Mouse (Mus musculus): ENCODE measurements around the gene Atp6v1fnb. TPM values are rescaled to one million over a fixed set of nuclear protein-coding genes. Genes with fewer than 3 reads are reported as not detected.

Gene Atp6v1fnb
- polyA plus RNA-seq, 1 experiment from 2014 or later, result not detected

DNA sequence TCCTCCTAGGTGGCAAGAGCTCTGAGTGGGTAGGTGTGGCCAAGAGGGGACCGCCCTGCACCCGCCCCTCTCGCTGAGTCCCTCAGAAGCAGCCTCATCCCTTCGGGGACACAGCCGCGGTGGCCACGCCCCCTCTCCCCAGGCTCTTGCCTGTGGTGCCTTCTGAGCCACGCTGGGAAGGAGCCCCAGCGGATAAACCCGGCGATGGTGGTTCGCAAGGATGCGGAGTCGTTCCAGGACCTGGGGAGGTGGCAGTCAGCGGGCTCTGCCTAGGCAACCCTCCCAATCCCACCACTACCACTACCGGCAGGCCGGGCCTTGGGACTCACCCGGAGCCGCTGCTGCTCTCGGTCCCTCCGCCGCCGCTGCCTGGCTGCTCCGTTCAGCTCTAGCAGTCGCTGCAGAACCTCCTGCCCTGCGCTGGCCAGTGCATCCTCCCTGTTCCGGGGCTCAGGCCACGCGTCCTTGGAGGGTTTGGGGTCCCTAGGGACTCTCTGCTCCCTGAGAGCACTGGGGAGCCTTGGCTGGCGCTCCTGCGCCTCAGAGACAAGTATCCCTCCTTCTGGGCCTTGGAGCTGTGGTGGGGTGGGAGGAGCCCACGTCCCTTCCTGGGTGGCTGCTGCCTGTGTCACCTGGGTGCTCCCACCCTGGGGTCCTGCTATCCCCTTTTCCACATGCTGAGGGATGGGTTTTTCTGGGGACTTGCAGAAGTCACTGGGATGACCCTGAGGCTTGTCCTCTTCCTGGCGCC, 2.9 kb downstream of the Atp6v1fnb start:
- DNase-seq (ENCODE audit: low spot score) (peak; percentile 84), ATAC-seq (replicated peaks; ENCODE audit: insufficient number of reproducible peaks, low FRiP score, low TSS enrichment, low read depth) (peak; percentile 88)
- peak overlapping the region; percentile 41 for H3K4me3 ChIP-seq (ENCODE audit: low read depth, low read length)
- peaks cover 2% of the 10 kb centered on the region; the same call in 1 of the 2 replicates for H3K4me1 ChIP-seq (ENCODE audit: control insufficient read depth, insufficient read depth, low read length)
- no peaks in the 10 kb centered on the region; the same call in 1 of the 2 replicates for H3K36me3 ChIP-seq (replicated peaks; ENCODE audit: control insufficient read depth, insufficient read depth, low read depth, low read length)
- peak overlapping the region; percentile 52 for H3K9ac ChIP-seq (replicated peaks; ENCODE audit: low read length)
- H3K27ac ChIP-seq (replicated peaks; ENCODE audit: low read depth, low read length), result no peak overlapping the region
- WGBS, result 2% methylated on average over 33 of the region's 33 CpGs
- H3K9me3 ChIP-seq (replicated peaks; ENCODE audit: control insufficient read depth, low read length), result no peaks in the 10 kb centered on the region
- H3K4me2 ChIP-seq (ENCODE audit: low read depth, low read length), result peak overlapping the region; percentile 76
- H3K27me3 ChIP-seq (ENCODE audit: control insufficient read depth, insufficient read depth, low read length), result no peaks in the 10 kb centered on the region

GRCm38 (mm10) chr6:29474736-29475135, 3.5 kb downstream of the Atp6v1fnb start:
- H3K4me3 ChIP-seq (ENCODE audit: low read depth, low read length), result no peak overlapping the region
- no peaks in the 10 kb centered on the region for H3K9me3 ChIP-seq (replicated peaks; ENCODE audit: control insufficient read depth, low read length)

DNA sequence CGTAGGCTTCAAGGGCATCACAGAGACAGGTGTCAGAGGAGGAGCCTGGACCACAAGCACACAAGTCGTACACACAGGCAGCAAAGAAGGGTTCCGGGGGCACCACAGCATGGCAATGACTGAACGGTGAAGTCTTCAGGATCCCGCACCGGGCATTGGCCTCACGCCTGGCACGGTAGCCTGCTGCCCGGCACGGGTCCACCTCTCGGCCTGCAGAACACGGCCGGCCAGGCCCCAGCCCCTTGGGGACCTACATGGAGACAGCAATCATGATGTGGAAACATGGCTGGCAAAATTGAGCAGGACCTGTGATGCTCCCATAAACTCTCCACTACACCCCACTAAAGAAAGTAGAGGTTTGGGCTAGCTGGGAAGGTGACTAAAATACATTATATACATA, 11.5 kb downstream of the Atp6v1fnb start:
- H3K27me3 ChIP-seq (ENCODE audit: control insufficient read depth, insufficient read depth, low read length), result no peaks in the 10 kb centered on the region; the same call in 1 of the 2 replicates
- no peak for ATAC-seq (replicated peaks; ENCODE audit: insufficient number of reproducible peaks, low FRiP score, low TSS enrichment, low read depth)
- H3K4me1 ChIP-seq (ENCODE audit: control insufficient read depth, insufficient read depth, low read length), result no peaks in the 10 kb centered on the region
- WGBS, result 92% methylated on average over 13 of the region's 13 CpGs
- H3K9me3 ChIP-seq (replicated peaks; ENCODE audit: control insufficient read depth, low read length), result no peaks in the 10 kb centered on the region
- no peak overlapping the region for H3K9ac ChIP-seq (replicated peaks; ENCODE audit: low read length)
- no peak for DNase-seq (ENCODE audit: low spot score)
- H3K4me2 ChIP-seq (ENCODE audit: low read depth, low read length), result no peak overlapping the region
- no peak overlapping the region for H3K4me3 ChIP-seq (ENCODE audit: low read depth, low read length)
- H3K27ac ChIP-seq (replicated peaks; ENCODE audit: low read depth, low read length), result no peak overlapping the region
- no peaks in the 10 kb centered on the region for H3K36me3 ChIP-seq (replicated peaks; ENCODE audit: control insufficient read depth, insufficient read depth, low read depth, low read length)

More at GRCm38 (mm10) chr6:29474736-29475135, 3.5 kb downstream of the Atp6v1fnb start:
- no peaks in the 10 kb centered on the region; the same call in 1 of the 2 replicates for H3K36me3 ChIP-seq (replicated peaks; ENCODE audit: control insufficient read depth, insufficient read depth, low read depth, low read length)
- H3K4me1 ChIP-seq (ENCODE audit: control insufficient read depth, insufficient read depth, low read length), result peaks cover 2% of the 10 kb centered on the region; the same call in 1 of the 2 replicates
- DNase-seq (ENCODE audit: low spot score) (no peak), ATAC-seq (replicated peaks; ENCODE audit: insufficient number of reproducible peaks, low FRiP score, low TSS enrichment, low read depth) (no peak)
- no peak overlapping the region for H3K9ac ChIP-seq (replicated peaks; ENCODE audit: low read length)
- H3K27me3 ChIP-seq (ENCODE audit: control insufficient read depth, insufficient read depth, low read length), result no peaks in the 10 kb centered on the region
- no peak overlapping the region for H3K27ac ChIP-seq (replicated peaks; ENCODE audit: low read depth, low read length)
- H3K4me2 ChIP-seq (ENCODE audit: low read depth, low read length), result no peak overlapping the region
- 55% methylated on average over 2 of the region's 2 CpGs for WGBS

- Histone ChIP-seq H3K36me3 (replicated peaks; ENCODE audit: control insufficient read depth, insufficient read depth, low read depth, low read length) (no peaks in the 10 kb centered on the region), H3K27ac (replicated peaks; ENCODE audit: low read depth, low read length) (no peak overlapping the region), H3K4me3 (ENCODE audit: low read depth, low read length) (no peak overlapping the region), H3K9me3 (replicated peaks; ENCODE audit: control insufficient read depth, low read length) (no peaks in the 10 kb centered on the region), H3K9ac (replicated peaks; ENCODE audit: low read length) (peak overlapping the region; percentile 18; the same call in 1 of the 2 replicates), H3K4me2 (ENCODE audit: low read depth, low read length) (peak overlapping the region; percentile 56), H3K27me3 (ENCODE audit: control insufficient read depth, insufficient read depth, low read length) (no peaks in the 10 kb centered on the region; the same call in 1 of the 2 replicates), H3K4me1 (ENCODE audit: control insufficient read depth, insufficient read depth, low read length) (no peaks in the 10 kb centered on the region)
- ATAC-seq (replicated peaks; ENCODE audit: insufficient number of reproducible peaks, low FRiP score, low TSS enrichment, low read depth) (peak; percentile 63), DNase-seq (ENCODE audit: low spot score) (peak; percentile 91)
- 4% methylated on average over 26 of the region's 26 CpGs for WGBS
Measured at GRCm38 (mm10) chr6:29484716-29485559, 13.7 kb downstream of the Atp6v1fnb start.

DNA sequence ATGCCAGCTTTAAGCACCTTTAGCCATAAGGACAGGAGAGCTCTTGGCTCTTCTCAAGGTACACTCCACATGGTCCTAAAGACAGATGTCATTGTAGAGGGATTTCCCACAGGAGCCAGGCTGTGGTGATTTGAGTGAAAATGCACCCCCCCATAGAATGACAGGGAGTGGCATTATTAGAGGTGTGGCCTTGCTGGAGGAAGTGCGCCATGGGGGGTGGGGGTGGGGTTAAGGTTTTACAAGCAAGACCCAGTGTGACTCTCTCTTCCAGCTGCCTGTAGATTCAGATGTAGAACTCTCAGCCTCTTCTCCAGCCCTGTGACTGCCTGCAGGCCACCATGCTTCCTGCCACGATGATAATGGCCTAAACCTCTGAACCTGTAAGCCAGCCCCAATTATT, 14.7 kb downstream of the Atp6v1fnb start:
- 51% methylated on average over 2 of the region's 2 CpGs for WGBS
- no peak overlapping the region for H3K4me2 ChIP-seq (ENCODE audit: low read depth, low read length)
- no peaks in the 10 kb centered on the region for H3K4me1 ChIP-seq (ENCODE audit: control insufficient read depth, insufficient read depth, low read length)
- no peaks in the 10 kb centered on the region for H3K9me3 ChIP-seq (replicated peaks; ENCODE audit: control insufficient read depth, low read length)
- no peak overlapping the region for H3K9ac ChIP-seq (replicated peaks; ENCODE audit: low read length)
- no peaks in the 10 kb centered on the region; the same call in 1 of the 2 replicates for H3K27me3 ChIP-seq (ENCODE audit: control insufficient read depth, insufficient read depth, low read length)
- no peak for DNase-seq (ENCODE audit: low spot score)
- H3K4me3 ChIP-seq (ENCODE audit: low read depth, low read length), result no peak overlapping the region
- ATAC-seq (replicated peaks; ENCODE audit: insufficient number of reproducible peaks, low FRiP score, low TSS enrichment, low read depth), result no peak
- no peaks in the 10 kb centered on the region for H3K36me3 ChIP-seq (replicated peaks; ENCODE audit: control insufficient read depth, insufficient read depth, low read depth, low read length)
- H3K27ac ChIP-seq (replicated peaks; ENCODE audit: low read depth, low read length), result no peak overlapping the region

DNA sequence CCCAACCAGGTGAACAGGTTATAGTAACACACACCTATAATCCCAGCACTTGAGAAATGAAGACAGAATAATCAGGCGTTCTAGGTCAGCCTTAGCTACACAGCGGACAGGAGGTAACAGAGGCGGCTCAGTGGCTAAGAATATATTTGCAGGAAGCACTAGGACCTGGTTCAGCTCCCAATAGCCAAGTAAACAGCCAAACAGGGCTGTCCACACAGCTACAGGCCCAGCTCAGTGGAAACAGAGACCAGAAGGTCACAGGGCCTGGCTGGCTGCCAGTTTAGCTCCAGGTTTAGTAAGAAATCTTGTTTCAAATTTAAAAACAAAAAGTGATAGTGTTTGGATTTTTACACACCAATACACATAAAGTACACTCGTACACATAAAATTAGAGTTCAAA, 22.9 kb downstream of the Atp6v1fnb start:
- H3K4me3 ChIP-seq (ENCODE audit: low read depth, low read length), result no peak overlapping the region
- DNase-seq (ENCODE audit: low spot score), result no peak
- 79% methylated on average over 4 of the region's 4 CpGs for WGBS

DNA sequence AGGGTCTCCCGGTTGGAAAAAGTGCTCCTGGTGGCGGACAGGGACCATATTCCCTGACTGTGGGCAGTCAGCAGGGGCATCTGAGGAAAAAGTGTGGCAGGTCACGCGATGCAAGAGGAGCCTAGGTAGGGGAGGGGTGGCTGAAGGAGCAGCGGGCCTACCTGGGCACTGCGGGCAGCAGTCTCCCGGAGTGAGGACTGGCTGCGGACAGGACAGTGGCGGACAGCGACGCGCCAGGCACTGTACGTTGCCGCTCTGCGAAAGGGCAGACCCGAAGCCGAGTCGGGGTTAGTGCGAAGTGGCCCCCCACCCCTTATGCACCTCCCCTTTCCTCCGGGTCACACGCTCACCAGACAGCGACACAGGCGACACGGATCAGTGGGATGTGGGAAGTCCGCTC, 25.0 kb downstream of the Atp6v1fnb start:
- Histone ChIP-seq H3K4me1 (ENCODE audit: control insufficient read depth, insufficient read depth, low read length) (no peaks in the 10 kb centered on the region), H3K4me3 (ENCODE audit: low read depth, low read length) (no peak overlapping the region), H3K9ac (replicated peaks; ENCODE audit: low read length) (no peak overlapping the region), H3K4me2 (ENCODE audit: low read depth, low read length) (no peak overlapping the region), H3K27ac (replicated peaks; ENCODE audit: low read depth, low read length) (no peak overlapping the region), H3K36me3 (replicated peaks; ENCODE audit: control insufficient read depth, insufficient read depth, low read depth, low read length) (no peaks in the 10 kb centered on the region; the same call in 1 of the 2 replicates), H3K27me3 (ENCODE audit: control insufficient read depth, insufficient read depth, low read length) (peaks cover 19% of the 10 kb centered on the region), H3K9me3 (replicated peaks; ENCODE audit: control insufficient read depth, low read length) (no peaks in the 10 kb centered on the region)
- ATAC-seq (replicated peaks; ENCODE audit: insufficient number of reproducible peaks, low FRiP score, low TSS enrichment, low read depth) (0 out of 2 replicates have a peak, but pooled peaks have one; percentile 15), DNase-seq (ENCODE audit: low spot score) (no peak)
- WGBS, result 13% methylated on average over 25 of the region's 25 CpGs

More for the DNA sequence above, 22.9 kb downstream of the Atp6v1fnb start:
- ATAC-seq (replicated peaks; ENCODE audit: insufficient number of reproducible peaks, low FRiP score, low TSS enrichment, low read depth), result no peak
- Histone ChIP-seq H3K9me3 (replicated peaks; ENCODE audit: control insufficient read depth, low read length) (no peaks in the 10 kb centered on the region), H3K4me2 (ENCODE audit: low read depth, low read length) (no peak overlapping the region), H3K36me3 (replicated peaks; ENCODE audit: control insufficient read depth, insufficient read depth, low read depth, low read length) (no peaks in the 10 kb centered on the region; the same call in 1 of the 2 replicates), H3K9ac (replicated peaks; ENCODE audit: low read length) (no peak overlapping the region), H3K4me1 (ENCODE audit: control insufficient read depth, insufficient read depth, low read length) (no peaks in the 10 kb centered on the region), H3K27ac (replicated peaks; ENCODE audit: low read depth, low read length) (no peak overlapping the region), H3K27me3 (ENCODE audit: control insufficient read depth, insufficient read depth, low read length) (peaks cover 19% of the 10 kb centered on the region)
